Mouse (Mus musculus) hindbrain, embryonic 11.5 days (tissue): ENCODE measurements around the gene Prss53. TPM values are rescaled to one million over a fixed set of nuclear protein-coding genes. Genes with fewer than 3 reads are reported as not detected.

Source experiments
- ATAC-seq: fragments of 200-750 bp; cut with Nextera tagmentation; 2 replicates; pipeline ENCODE4 v1.8.0; 2017; ENCODE audit warnings: mild to moderate bottlenecking, moderate TSS enrichment, moderate library complexity; ENCODE audit not compliant: low FRiP score
- DNase-seq: peaks from one replicate; pipeline ENCODE4 v3.0.0-alpha.2; 2015; ENCODE audit warnings: low spot score
- H3K27ac ChIP-seq: fragments of 300-500 bp; sonication (generic); 2 replicates; pipeline ENCODE4 v1.5.1; 2014; ENCODE audit warnings: mild to moderate bottlenecking, low read depth, low read length
- H3K27me3 ChIP-seq: fragments of 300-500 bp; sonication (generic); 2 replicates; pipeline ENCODE4 v1.6.1; 2014; ENCODE audit warnings: mild to moderate bottlenecking, low read length, moderate library complexity, mixed read lengths; ENCODE audit not compliant: control insufficient read depth, insufficient read depth
- H3K36me3 ChIP-seq: fragments of 300-500 bp; sonication (generic); 2 replicates; pipeline ENCODE4 v1.6.1; 2014; ENCODE audit warnings: mild to moderate bottlenecking, low read length, moderate library complexity, mixed read lengths; ENCODE audit not compliant: control insufficient read depth, insufficient read depth
- H3K4me1 ChIP-seq: fragments of 300-500 bp; sonication (generic); replicated peaks from 2 replicates; pipeline ENCODE4 v1.6.1; 2014; ENCODE audit warnings: low read length, mixed read lengths; ENCODE audit not compliant: control insufficient read depth, insufficient read depth
- H3K4me2 ChIP-seq: fragments of 300-500 bp; sonication (generic); replicated peaks from 2 replicates; pipeline ENCODE4 v1.6.1; 2014; ENCODE audit warnings: mild to moderate bottlenecking, low read depth, low read length
- H3K4me3 ChIP-seq: fragments of 300-500 bp; sonication (generic); 2 replicates; pipeline ENCODE4 v1.5.1; 2014; ENCODE audit warnings: low read depth, low read length
- H3K9ac ChIP-seq: fragments of 300-500 bp; sonication (generic); 2 replicates; pipeline ENCODE4 v1.6.1; 2014; ENCODE audit warnings: low read depth, low read length
- H3K9me3 ChIP-seq: fragments of 300-500 bp; sonication (generic); 2 replicates; pipeline ENCODE4 v1.6.1; 2016; ENCODE audit warnings: low read length; ENCODE audit not compliant: control insufficient read depth
- WGBS: fragments of 180-500 bp; shearing (Covaris S2); extraction: QIAGEN DNeasy Blood & Tissue Kit; methylation state at CpG from one replicate; pipeline ENCODE4 v1.1.7; 2014; 5-methylcytosine and 5-hydroxymethylcytosine counted together
- polyA plus RNA-seq: library from polyadenylated mRNA; unstranded; fragments of >200 nt; fragmentation: Nextera tagmentation; extraction: Ambion mirVana; gene quantifications from 2 replicates; pipeline ENCODE4 v1.2.1, GENCODE M21; 2014

Prss53 gene
- polyA plus RNA-seq, result 0.59 and 0.60 TPM in 2 replicates

DNA sequence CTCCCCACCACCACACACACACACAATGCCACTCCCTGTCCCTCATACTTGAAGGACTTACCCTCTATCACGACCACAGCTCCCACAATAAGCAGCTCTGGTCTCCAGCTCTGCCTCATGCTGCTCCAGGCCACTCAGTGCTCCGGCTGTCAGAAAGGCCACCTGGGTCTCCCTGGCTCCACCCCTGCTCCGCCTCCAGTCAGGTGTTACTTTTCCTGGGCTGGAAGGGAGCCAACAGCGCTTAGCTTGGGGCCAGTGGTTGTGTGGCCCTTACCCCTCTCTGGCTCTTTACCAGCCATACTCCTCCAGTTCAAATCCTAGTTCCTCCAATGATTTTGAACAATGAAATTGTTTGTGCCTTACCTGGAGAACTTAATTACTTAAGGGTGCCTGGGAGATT lies at the start of gene Prss53:
TSS of gene Prss53 (minus strand) at position 173 of the 400 bp plus-strand sequence.
- H3K4me2 ChIP-seq, result no peak within 1 kb of the TSS
- ATAC-seq (no peak), DNase-seq (no peak)
- H3K27ac ChIP-seq, result no peak within 1 kb of the TSS
- no peak within 1 kb of the TSS for H3K4me3 ChIP-seq
- no peaks in the 10 kb centered on the region for H3K9me3 ChIP-seq
- no peaks in the 10 kb centered on the region for H3K27me3 ChIP-seq
- WGBS, result 45% methylated on average over 4 of the region's 4 CpGs
- H3K36me3 ChIP-seq, result peaks cover 5% of the 10 kb centered on the region; the same call in 1 of the 2 replicates
- no peak within 1 kb of the TSS for H3K9ac ChIP-seq
- no peaks in the 10 kb centered on the region; the same call in 1 of the 2 replicates for H3K4me1 ChIP-seq

DNA sequence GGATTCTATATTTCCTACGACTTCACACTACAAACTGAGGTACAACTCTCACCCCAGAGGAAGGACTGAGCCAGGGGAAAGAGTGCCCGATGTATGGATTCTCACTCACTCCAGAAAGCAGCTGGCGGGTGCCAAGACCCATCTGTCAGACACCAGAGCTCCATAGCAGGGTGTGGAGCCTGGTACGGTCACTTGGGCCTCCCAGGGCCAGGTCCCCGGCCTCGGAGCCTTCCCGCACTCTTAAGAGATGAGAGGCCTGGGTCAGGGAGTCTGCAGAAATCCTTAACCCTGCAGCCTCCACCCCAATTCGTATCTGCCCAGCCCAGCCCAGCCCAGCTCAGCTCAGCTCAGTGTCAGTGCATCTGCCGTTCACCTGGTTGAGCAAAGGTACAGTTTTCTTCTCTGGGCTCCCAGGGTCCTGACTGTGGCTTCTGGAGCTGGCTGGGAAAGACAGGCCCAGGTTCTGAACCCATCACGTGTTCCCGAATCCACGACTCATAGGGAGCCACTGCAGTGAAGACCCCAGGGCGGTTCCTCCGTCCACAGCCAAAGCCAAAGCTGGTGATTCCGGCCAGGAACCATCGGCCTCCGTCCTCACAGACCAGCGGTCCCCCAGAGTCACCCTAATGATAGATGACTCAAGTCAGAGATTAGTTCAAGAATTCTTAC lies 45.6 kb upstream of the Prss53 start:
- WGBS, result 60% methylated on average over 18 of the region's 18 CpGs
- peaks cover 6% of the 10 kb centered on the region; the same call in 1 of the 2 replicates for H3K4me1 ChIP-seq

DNA sequence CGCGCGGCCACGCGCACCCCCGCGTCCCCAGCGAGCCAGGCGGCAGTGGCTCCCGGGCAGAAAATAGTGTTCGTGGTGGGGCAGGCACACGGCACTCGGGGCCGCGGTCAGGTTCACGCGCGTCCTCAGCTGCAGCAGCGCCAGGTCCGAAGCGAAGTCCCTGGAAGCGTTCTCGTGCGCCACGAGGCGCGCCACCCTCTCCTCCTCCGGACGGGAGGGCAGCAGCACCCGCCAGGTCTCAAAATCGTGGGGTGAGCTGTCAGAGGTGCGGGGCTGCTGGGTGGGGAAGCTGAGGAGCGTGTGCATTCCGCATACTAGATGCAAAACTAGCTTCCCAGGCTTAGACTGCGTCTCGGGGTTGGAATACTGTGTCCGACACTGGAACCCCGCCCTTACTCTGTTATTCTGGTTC lies 45.0 kb upstream of the Prss53 start:
- peak; percentile 66 for ATAC-seq
- Histone ChIP-seq H3K4me1 (peaks cover 4% of the 10 kb centered on the region; the same call in 1 of the 2 replicates), H3K9ac (peak overlapping the region; percentile 84), H3K4me2 (peak overlapping the region; percentile 96), H3K36me3 (no peaks in the 10 kb centered on the region), H3K4me3 (peak overlapping the region; percentile 67), H3K9me3 (no peaks in the 10 kb centered on the region), H3K27me3 (no peaks in the 10 kb centered on the region), H3K27ac (peak overlapping the region; percentile 47; the same call in 1 of the 2 replicates)
- no peak for DNase-seq
- under 1% methylated on average over 38 of the region's 38 CpGs for WGBS

More for the DNA sequence above, 45.6 kb upstream of the Prss53 start:
- ATAC-seq (peak; percentile 10; the same call in 1 of the 2 replicates), DNase-seq (no peak)
- Histone ChIP-seq H3K27ac (no peak overlapping the region), H3K4me2 (peak overlapping the region; percentile 96), H3K9ac (peak overlapping the region; percentile 84), H3K27me3 (no peaks in the 10 kb centered on the region), H3K9me3 (no peaks in the 10 kb centered on the region), H3K36me3 (no peaks in the 10 kb centered on the region), H3K4me3 (peak overlapping the region; percentile 67)

DNA sequence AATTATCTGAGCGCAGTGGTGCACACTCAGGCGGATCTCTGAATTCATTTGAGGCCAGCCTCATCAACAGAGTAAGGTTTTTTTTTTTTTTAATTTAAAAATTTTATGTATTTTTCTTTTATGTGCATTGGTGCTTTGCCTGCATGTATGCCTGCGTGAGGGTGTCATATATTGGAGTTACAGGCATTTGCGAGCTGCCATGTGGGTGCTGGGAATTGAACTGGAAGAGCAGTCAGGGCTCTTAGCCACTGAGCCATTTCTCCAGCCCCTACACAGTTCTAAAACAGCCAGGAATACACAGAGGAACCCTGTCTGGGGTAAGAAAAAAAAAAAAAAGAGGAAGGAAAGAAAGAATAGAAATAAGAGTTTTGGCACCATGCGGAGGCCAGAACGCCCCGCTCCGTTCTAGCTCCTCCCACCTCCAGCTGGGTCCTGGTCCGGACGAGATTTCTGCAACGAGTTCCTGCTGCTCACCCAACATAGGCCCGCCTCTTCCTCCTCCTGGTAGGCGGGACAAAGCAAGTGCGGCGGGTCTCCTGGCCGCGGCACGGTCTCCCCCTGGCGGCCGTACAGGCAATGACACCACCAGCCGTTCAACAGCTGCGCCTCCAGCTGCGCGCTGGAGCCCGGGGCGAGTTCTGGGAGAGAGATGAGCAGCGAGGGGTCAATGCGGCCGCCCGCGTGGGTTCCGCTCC lies 44.4 kb upstream of the Prss53 start:
- H3K9ac ChIP-seq, result peak overlapping the region; percentile 84
- H3K4me2 ChIP-seq, result peak overlapping the region; percentile 96
- no peaks in the 10 kb centered on the region for H3K36me3 ChIP-seq
- 7% methylated on average over 32 of the region's 32 CpGs for WGBS
- ATAC-seq, result peak; percentile 93
- H3K4me1 ChIP-seq, result peaks cover 4% of the 10 kb centered on the region; the same call in 1 of the 2 replicates
- peak; percentile 96 for DNase-seq
- peak overlapping the region; percentile 67 for H3K4me3 ChIP-seq
- peaks cover 1% of the 10 kb centered on the region; the same call in 1 of the 2 replicates for H3K27me3 ChIP-seq
- 0 out of 2 replicates have a peak overlapping the region, but pooled peaks have one; percentile 47 for H3K27ac ChIP-seq
- no peaks in the 10 kb centered on the region for H3K9me3 ChIP-seq

DNA sequence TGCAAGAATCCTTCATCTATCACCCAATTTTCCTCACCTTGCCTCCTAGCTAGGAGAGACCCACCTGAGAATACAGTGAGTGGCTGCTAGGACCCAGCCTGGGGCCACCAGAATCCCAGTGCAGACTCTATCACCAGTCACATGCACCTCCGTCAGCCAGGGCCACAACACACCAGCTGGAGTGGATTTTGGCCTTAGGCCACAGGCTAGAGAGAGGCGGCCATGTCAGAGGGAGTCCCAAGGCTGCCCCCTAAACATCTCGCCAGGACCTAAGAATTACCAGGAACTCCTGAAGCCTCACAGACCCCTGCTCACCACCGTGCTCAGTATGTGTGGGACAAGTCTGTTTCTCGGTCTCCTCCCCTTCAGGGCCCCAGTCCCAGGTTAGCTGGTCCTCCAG lies 43.3 kb upstream of the Prss53 start:
- Histone ChIP-seq H3K9me3 (no peaks in the 10 kb centered on the region), H3K27me3 (peaks cover 6% of the 10 kb centered on the region; the same call in 1 of the 2 replicates), H3K9ac (no peak overlapping the region), H3K4me3 (no peak overlapping the region), H3K36me3 (no peaks in the 10 kb centered on the region), H3K27ac (no peak overlapping the region), H3K4me1 (peaks cover 4% of the 10 kb centered on the region; the same call in 1 of the 2 replicates), H3K4me2 (no peak overlapping the region)
- DNase-seq, result no peak
- ATAC-seq, result no peak
- 91% methylated on average over 5 of the region's 5 CpGs for WGBS

DNA sequence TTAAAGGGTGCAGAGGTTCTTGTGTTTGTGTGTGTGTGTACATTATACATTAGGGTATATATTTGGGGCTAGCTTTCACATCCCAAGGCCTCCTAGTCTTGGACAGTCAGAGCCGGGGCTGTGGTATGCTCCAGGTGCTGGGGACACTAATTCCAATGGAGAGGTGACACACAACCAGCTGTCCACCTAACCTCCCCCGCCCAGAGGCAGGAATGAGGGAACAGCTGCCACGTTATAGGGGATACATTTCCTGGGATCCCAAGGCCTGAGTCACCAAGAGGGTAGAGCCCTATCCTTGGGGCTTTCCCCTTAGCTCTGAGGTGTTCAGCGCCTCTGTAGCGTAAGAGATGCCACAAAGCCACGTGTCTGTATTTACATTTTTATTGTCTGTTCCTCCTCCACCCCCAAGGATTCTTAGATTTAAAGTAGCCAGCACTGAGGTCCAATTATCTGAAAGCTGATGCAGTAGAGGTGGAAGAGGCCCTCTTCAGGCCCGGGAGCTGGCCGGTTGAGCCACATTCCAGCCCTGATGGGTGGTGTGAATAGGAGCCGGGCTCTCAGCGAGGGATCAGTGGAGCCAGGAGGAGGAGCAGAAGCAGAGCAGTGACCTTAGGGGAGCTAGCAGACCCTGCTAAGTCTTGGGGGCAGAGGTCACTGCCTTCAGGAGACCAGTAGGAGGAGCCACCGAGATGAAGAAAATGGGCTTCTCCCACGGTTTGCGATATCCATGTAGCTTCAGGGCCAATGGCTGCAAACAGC lies 41.7 kb upstream of the Prss53 start:
- H3K9me3 ChIP-seq, result no peaks in the 10 kb centered on the region
- H3K27me3 ChIP-seq, result peaks cover 12% of the 10 kb centered on the region
- no peaks in the 10 kb centered on the region for H3K36me3 ChIP-seq
- peak; percentile 16 for DNase-seq
- no peak for ATAC-seq
- H3K9ac ChIP-seq, result no peak overlapping the region
- H3K4me2 ChIP-seq, result no peak overlapping the region
- 17% methylated on average over 13 of the region's 13 CpGs for WGBS
- no peak overlapping the region for H3K27ac ChIP-seq
- H3K4me1 ChIP-seq, result peaks cover 4% of the 10 kb centered on the region; the same call in 1 of the 2 replicates
- no peak overlapping the region for H3K4me3 ChIP-seq

DNA sequence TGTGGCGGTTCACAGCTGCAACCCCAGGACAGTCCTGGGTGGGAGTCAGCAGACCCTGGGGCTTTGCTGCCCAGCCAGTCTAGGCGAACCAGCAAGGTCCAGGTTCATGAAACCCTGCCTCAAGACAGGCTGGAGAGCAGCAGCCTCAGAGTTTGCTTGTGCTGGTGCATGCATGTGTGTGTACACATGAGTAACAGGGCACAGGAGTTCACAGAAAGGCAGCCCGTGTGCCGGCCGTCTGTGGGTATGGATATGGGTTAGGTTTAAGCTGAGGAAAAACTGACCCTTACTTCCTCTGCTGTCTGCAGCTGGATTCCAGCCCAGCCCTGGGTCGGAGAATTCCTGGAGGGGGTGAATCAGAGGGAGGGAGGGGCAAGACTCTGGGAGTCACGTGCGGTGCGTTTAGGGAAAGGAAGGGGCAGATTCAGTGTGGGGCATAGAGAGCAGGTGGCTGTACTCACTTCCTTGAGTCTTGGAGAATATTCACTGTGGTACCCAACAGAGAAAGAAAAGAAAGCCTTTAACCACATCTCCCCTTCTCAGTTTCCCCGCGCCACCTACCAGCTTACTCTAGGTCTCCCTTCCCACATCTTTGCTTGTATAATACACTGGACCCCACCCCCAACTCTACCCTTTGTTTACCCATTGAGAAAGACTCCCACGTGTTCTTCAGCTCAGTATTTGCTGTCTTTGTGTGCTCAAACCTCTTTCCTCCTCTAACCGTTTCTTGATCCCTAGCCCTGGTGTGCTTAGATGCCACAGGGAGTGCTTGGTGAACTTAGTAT lies 40.8 kb upstream of the Prss53 start:
- H3K27ac ChIP-seq, result no peak overlapping the region
- peak; percentile 11 for DNase-seq
- H3K4me2 ChIP-seq, result no peak overlapping the region
- 30% methylated on average over 13 of the region's 13 CpGs for WGBS
- ATAC-seq, result no peak
- no peaks in the 10 kb centered on the region for H3K9me3 ChIP-seq
- H3K36me3 ChIP-seq, result no peaks in the 10 kb centered on the region
- H3K4me1 ChIP-seq, result peaks cover 4% of the 10 kb centered on the region; the same call in 1 of the 2 replicates
- no peak overlapping the region for H3K4me3 ChIP-seq
- H3K27me3 ChIP-seq, result peaks cover 12% of the 10 kb centered on the region
- H3K9ac ChIP-seq, result no peak overlapping the region

DNA sequence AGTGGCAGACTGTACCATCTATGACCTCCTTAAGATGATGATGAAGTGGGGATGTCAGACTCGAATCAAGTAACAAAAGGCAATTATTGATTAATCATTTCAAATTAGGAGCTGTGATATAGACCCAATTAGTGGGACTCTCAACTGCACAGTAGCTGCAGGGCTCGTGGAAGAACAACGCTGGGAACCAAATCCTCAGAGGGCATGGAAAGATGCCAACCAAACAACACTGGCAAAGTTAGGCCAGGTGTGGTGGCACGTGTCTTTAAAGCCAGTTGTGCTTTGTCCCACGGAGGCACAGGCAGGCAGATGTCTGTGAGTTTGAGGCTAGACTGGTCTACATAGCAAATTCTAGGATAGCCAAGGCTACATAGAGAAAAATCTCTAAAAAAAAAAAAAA lies 39.9 kb upstream of the Prss53 start:
- no peaks in the 10 kb centered on the region for H3K36me3 ChIP-seq
- H3K27me3 ChIP-seq, result peaks cover 12% of the 10 kb centered on the region
- no peak overlapping the region for H3K27ac ChIP-seq
- ATAC-seq (no peak), DNase-seq (no peak)
- no peak overlapping the region for H3K4me2 ChIP-seq
- H3K4me3 ChIP-seq, result no peak overlapping the region
- H3K9me3 ChIP-seq, result no peaks in the 10 kb centered on the region
- no peak overlapping the region for H3K9ac ChIP-seq
- no peaks in the 10 kb centered on the region; the same call in 1 of the 2 replicates for H3K4me1 ChIP-seq
- WGBS, result 86% methylated on average over 5 of the region's 5 CpGs
